Mouse (Mus musculus) embryonic facial prominence, embryonic 12.5 days (tissue): ENCODE data around the gene Celf1. TPM values are rescaled to one million over a fixed set of nuclear protein-coding genes. Genes with fewer than 3 reads are reported as not detected.
"Not testable (repeated sequence)": the region's sequence is repeated elsewhere in the genome, so short reads cannot be mapped to it uniquely, and the experiment has no call there.

Experiments
- ATAC-seq: fragments of 200-750 bp; cut with Nextera tagmentation; 2 replicates; pipeline ENCODE4 v1.8.0; 2017; ENCODE audit not compliant: insufficient number of reproducible peaks, insufficient read depth, low FRiP score, low TSS enrichment
- H3K27ac ChIP-seq: fragments of 300-500 bp; sonication (generic); 2 replicates; pipeline ENCODE4 v1.5.1; 2016; ENCODE audit warnings: mild to moderate bottlenecking
- H3K27me3 ChIP-seq: fragments of 300-500 bp; sonication (generic); 2 replicates; pipeline ENCODE4 v1.6.1; 2016; ENCODE audit warnings: mild to moderate bottlenecking, moderate library complexity
- H3K36me3 ChIP-seq: fragments of 300-500 bp; sonication (generic); 2 replicates; pipeline ENCODE4 v1.6.1; 2016; ENCODE audit warnings: mild to moderate bottlenecking
- H3K4me1 ChIP-seq: fragments of 300-500 bp; sonication (generic); 2 replicates; pipeline ENCODE4 v1.6.1; 2016
- H3K4me2 ChIP-seq: fragments of 300-500 bp; sonication (generic); replicated peaks from 2 replicates; pipeline ENCODE4 v1.6.1; 2016; ENCODE audit warnings: mild to moderate bottlenecking, moderate library complexity
- H3K4me3 ChIP-seq: fragments of 300-500 bp; sonication (generic); 2 replicates; pipeline ENCODE4 v1.5.1; 2016; ENCODE audit warnings: mild to moderate bottlenecking
- H3K9ac ChIP-seq: fragments of 300-500 bp; sonication (generic); 2 replicates; pipeline ENCODE4 v1.6.1; 2016; ENCODE audit warnings: mild to moderate bottlenecking, moderate library complexity
- H3K9me3 ChIP-seq: fragments of 300-500 bp; sonication (generic); 2 replicates; pipeline ENCODE4 v1.6.1; 2016; ENCODE audit warnings: mild to moderate bottlenecking, moderate library complexity
- WGBS: fragments of 180-500 bp; shearing (Covaris S2); methylation state at CpG from one replicate; pipeline ENCODE4 v1.1.7; 2016; 5-methylcytosine and 5-hydroxymethylcytosine counted together
- polyA plus RNA-seq: library from polyadenylated mRNA; unstranded; fragments of >200 nt; fragmentation: Nextera tagmentation; extraction: Ambion mirVana; gene quantifications from 2 replicates; pipeline ENCODE4 v1.2.1, GENCODE M21; 2016

Celf1 gene
- polyA plus RNA-seq, 1 experiment from 2014 or later = 116 TPM

DNA sequence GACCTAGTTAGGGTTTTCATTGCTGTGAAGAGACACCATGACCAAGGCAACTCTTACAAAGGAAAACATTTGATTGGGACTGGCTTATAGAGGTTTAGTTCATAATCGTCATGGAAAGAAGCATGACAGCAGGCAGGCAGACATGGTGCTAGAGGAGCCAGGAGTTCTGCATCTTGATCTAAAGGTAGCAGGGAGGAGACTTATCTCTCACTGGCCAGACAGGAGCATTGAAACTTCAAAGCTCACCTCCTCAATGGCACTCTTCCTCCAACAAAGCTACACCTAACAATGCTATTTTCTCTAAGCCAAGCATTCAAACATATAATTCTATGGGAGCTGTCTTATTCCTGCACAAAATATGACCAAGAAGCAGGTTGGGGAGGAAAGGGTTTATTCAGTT lies 86.3 kb downstream of the Celf1 start:
- Histone ChIP-seq H3K4me2 (no peak overlapping the region), H3K27ac (no peak overlapping the region), H3K36me3 (peaks cover 2% of the 10 kb centered on the region; the same call in 1 of the 2 replicates), H3K9ac (no peak overlapping the region), H3K4me1 (no peaks in the 10 kb centered on the region), H3K9me3 (no peaks in the 10 kb centered on the region), H3K4me3 (no peak overlapping the region), H3K27me3 (no peaks in the 10 kb centered on the region)
- no peak for ATAC-seq
- 86% methylated on average over 1 of the region's 1 CpGs for WGBS

DNA sequence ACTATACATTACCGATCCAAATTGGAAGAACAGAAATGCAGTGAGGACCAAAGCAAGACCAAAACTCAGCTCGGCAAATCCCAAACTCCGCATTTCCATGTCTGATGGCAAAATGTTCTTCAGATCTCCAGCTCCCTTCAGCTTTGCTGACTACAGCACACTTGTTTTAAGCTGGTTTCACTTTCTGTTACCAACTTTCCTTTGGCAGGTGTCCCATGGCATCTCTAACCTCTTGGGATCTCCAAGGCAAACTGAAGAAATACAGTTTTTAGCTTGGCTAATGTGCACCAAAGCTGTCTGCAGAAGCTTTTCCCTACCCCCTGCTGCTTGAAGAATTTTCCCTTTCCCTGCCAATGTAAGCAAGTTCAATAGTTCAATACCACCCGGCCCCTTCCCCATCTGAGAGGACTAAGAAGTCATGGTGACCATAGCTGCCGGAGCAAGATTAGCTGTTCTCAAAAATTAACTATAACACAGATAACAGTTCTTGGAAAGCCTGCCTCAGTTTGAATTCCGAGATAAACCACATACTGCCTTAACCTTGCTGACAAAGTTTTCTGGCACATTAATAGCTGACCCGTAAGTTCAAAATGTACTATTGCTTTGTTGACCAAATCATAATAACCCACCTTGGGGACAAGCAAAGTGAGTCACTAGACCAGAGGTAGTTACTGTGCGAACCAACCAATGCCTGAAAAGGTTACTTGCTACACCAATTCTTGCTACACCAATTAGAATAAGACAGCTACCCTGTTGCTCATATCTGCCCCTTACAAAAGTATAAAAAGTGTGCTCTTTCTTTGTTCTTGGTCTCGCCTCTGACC lies 87.4 kb downstream of the Celf1 start:
- no peaks in the 10 kb centered on the region for H3K4me1 ChIP-seq
- no peak overlapping the region for H3K4me2 ChIP-seq
- no peak overlapping the region for H3K27ac ChIP-seq
- 87% methylated on average over 9 of the region's 9 CpGs for WGBS
- no peaks in the 10 kb centered on the region for H3K27me3 ChIP-seq
- no peaks in the 10 kb centered on the region for H3K9me3 ChIP-seq
- no peak for ATAC-seq
- no peaks in the 10 kb centered on the region for H3K36me3 ChIP-seq
- no peak overlapping the region for H3K9ac ChIP-seq
- no peak overlapping the region for H3K4me3 ChIP-seq

DNA sequence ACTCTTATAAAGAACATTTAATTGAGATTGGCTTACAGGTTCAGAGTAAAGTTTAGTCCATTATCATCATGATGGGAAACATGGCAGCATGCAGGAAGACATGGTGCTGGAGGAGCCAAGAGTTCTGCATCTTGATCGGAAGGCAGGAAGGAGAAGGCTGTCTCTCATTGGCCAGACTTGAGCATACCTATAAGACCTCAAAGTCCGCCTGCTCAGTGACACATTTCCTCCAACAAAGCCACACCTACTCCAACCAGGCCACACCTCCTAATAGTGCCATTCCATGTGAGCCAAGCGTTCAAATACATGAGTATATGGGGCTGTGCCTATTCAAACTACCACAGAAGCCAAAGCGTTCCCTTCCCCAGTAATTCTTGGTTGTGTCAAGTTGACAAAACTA lies 91.0 kb downstream of the Celf1 start:
- ATAC-seq = no peak

DNA sequence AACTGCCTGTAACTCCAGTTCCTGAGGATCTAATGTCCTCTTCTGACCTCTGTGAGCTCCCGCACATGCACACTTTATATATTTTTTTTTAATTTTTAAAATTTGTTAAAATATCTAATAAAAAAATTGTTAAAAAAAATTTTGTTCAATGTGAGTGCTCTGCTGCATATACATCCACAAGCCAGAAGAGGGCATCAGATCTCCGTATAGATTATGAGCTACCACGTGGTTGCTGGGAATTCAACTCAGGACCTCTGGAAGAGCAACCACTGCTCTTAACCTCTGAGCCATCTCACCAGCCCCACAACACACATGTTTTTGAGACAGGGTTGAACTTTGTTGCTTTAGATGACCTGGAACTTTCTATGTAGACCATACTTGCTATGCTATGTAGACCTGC lies 92.8 kb downstream of the Celf1 start:
- Histone ChIP-seq H3K9ac (no peak overlapping the region), H3K36me3 (no peaks in the 10 kb centered on the region), H3K27me3 (no peaks in the 10 kb centered on the region), H3K27ac (no peak overlapping the region), H3K4me3 (no peak overlapping the region), H3K4me1 (no peaks in the 10 kb centered on the region), H3K9me3 (no peaks in the 10 kb centered on the region), H3K4me2 (no peak overlapping the region)
- 17% methylated on average over 3 of the region's 3 CpGs for WGBS
- no peak for ATAC-seq

More for the DNA sequence above, 91.0 kb downstream of the Celf1 start:
- H3K9me3 ChIP-seq = no peaks in the 10 kb centered on the region
- H3K9ac ChIP-seq = no peak overlapping the region
- no peaks in the 10 kb centered on the region for H3K4me1 ChIP-seq
- H3K27me3 ChIP-seq = no peaks in the 10 kb centered on the region
- H3K4me3 ChIP-seq = no peak overlapping the region
- 82% methylated on average over 4 of the region's 4 CpGs for WGBS
- H3K27ac ChIP-seq = no peak overlapping the region
- H3K36me3 ChIP-seq = no peaks in the 10 kb centered on the region
- no peak overlapping the region for H3K4me2 ChIP-seq

DNA sequence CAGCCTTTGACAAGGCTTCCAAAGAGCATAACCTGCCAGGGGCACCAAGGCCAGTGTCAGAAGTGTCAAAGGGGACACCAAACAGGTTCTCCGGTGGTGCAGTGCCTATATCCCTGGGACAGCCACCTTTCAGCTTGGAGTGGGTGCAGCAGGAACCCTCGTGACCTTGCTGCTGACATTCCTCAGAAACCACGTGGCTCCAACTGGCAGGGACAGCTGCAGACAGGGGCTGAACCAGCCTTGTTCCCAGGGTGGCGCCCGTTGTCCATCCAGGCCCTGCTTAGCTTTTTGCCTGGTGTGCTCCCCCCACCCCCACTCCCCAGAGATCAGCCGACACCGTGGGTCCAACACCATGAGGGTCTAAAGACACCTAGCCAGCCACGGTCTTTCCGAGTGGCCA lies 95.2 kb downstream of the Celf1 start, which contains the start of gene Rapsn:
Gene Rapsn (plus strand): TSS at position 236 of the 400 bp plus-strand sequence.
- Histone ChIP-seq H3K4me1 (no peaks in the 10 kb centered on the region), H3K27ac (no peak within 1 kb of the TSS), H3K9me3 (no peaks in the 10 kb centered on the region), H3K4me2 (no peak within 1 kb of the TSS), H3K4me3 (no peak within 1 kb of the TSS), H3K27me3 (no peaks in the 10 kb centered on the region), H3K36me3 (no peaks in the 10 kb centered on the region), H3K9ac (no peak within 1 kb of the TSS)
- no peak for ATAC-seq
- 67% methylated on average over 9 of the region's 9 CpGs for WGBS

DNA sequence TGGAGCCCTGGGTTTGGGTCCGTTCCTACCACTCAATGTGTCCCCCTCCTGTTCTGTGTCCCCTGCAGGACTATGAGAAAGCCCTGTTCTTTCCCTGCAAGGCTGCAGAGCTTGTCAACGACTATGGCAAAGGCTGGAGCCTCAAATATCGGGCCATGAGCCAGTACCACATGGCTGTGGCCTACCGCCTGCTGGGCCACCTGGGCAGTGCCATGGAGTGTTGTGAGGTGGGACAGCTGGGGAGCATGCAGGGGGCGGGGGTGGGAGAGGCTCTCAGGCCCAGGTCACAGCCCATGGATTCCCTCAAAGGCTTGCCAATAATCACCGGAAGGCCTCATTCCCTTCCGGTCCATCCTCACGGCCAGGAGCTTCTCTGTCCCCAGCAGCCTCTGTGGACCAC lies 101.6 kb downstream of the Celf1 start:
- WGBS = 83% methylated on average over 8 of the region's 8 CpGs
- no peak for ATAC-seq
- no peak overlapping the region for H3K4me3 ChIP-seq
- H3K27me3 ChIP-seq = no peaks in the 10 kb centered on the region
- no peak overlapping the region for H3K27ac ChIP-seq
- H3K9ac ChIP-seq = no peak overlapping the region
- no peaks in the 10 kb centered on the region for H3K4me1 ChIP-seq
- H3K4me2 ChIP-seq = no peak overlapping the region
- no peaks in the 10 kb centered on the region for H3K9me3 ChIP-seq
- no peaks in the 10 kb centered on the region for H3K36me3 ChIP-seq

DNA sequence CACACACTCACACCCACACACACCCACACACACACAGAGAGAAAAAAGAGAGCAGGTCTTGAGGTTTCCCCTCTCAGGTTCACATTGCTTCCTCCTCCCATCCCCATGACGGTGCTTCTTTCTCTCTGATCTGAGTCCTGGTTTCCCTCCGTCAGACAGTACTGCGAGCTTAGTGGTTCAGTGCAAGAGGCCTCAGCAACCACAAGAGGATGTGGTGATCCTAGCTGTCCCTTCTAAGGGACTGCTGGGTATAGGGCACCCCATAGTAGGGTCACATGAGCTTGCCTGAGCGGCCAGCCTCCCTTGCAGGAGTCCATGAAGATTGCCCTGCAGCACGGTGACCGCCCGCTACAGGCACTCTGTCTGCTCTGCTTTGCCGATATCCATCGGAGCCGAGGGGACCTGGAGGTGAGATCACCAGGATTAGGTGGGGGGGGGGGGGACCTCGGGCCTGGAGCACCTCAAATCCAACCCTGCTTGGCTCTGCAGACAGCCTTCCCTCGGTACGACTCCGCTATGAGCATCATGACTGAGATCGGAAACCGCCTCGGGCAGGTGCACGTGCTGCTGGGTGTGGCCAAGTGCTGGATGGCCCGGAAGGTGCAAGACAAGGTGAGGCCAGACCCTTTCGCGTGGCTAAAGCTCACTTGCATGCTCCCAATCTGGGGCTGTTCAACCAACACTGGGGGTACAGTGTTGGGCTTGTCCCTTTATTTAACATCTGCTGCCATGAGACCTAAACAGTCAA lies 102.6 kb downstream of the Celf1 start:
- no peak overlapping the region for H3K4me3 ChIP-seq
- WGBS = 68% methylated on average over 21 of the region's 21 CpGs
- H3K9me3 ChIP-seq = no peaks in the 10 kb centered on the region
- H3K4me2 ChIP-seq = no peak overlapping the region
- H3K9ac ChIP-seq = no peak overlapping the region
- H3K36me3 ChIP-seq = no peaks in the 10 kb centered on the region
- no peak for ATAC-seq
- H3K27me3 ChIP-seq = no peaks in the 10 kb centered on the region
- no peaks in the 10 kb centered on the region for H3K4me1 ChIP-seq
- no peak overlapping the region for H3K27ac ChIP-seq

DNA sequence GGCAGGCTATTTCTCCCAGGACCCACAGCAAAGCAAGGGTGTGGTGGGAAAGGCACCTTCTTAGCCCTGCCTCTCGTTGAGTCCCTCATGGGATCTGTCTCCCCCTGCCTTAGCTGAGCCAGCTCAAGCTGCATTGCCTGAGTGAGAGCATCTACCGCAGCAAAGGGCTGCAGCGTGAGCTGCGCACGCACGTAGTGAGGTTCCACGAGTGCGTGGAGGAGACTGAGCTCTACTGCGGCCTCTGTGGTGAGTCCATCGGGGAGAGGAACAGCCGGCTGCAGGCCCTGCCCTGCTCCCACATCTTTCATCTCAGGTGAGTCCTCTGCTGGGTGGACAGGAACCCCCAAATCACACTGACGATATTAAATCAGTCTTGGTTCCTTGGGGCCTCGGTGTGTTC lies 104.5 kb downstream of the Celf1 start:
- Histone ChIP-seq H3K27ac (no peak overlapping the region), H3K9me3 (no peaks in the 10 kb centered on the region), H3K4me3 (no peak overlapping the region), H3K4me2 (no peak overlapping the region), H3K36me3 (no peaks in the 10 kb centered on the region), H3K4me1 (no peaks in the 10 kb centered on the region), H3K9ac (no peak overlapping the region), H3K27me3 (no peaks in the 10 kb centered on the region)
- 79% methylated on average over 13 of the region's 13 CpGs for WGBS
- ATAC-seq = no peak

DNA sequence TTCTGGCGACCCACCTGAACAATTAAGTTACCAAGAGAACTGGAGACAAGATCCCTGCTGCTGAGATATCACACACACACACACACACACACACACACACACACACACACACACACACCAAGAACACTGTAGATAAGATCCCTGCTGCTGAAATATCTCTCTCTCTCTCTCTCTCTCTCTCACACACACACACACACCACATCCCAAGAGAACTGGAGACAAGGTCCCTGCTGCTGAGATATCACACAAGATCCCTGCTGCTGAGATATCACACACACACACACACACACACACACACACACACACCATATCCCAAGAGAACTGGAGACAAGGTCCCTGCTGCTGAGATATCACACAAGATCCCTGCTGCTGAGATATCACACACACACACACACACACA lies 105.6 kb downstream of the Celf1 start:
- not testable (repeated sequence) for H3K27me3 ChIP-seq, H3K36me3 ChIP-seq, H3K4me3 ChIP-seq, H3K4me1 ChIP-seq, ATAC-seq, H3K9ac ChIP-seq, H3K4me2 ChIP-seq, H3K27ac ChIP-seq, H3K9me3 ChIP-seq
- 76% methylated on average over 1 of the region's 1 CpGs for WGBS

DNA sequence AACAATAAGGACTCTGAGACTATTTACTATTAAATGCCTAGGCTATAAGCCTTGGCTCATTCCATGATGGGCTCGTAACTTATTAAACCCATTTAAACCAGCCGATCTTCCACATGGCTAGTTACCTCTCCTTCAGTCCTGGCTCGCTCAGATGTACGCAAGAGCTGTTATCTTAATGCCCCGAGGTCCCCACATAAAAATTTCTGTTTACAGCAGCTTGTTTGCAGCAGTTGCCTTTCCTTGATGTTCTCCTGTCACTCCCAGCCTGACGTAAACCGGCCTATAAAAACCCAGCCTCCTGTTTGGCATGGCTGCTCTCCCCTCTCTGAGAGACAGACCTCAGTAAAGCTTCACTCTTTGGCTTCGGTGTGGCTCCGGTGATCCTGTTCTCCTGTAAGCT lies 107.2 kb downstream of the Celf1 start:
- no peaks in the 10 kb centered on the region for H3K4me1 ChIP-seq
- WGBS = 86% methylated on average over 9 of the region's 9 CpGs
- H3K27me3 ChIP-seq = no peaks in the 10 kb centered on the region
- no peaks in the 10 kb centered on the region for H3K9me3 ChIP-seq
- H3K9ac ChIP-seq = no peak overlapping the region
- no peak overlapping the region for H3K4me2 ChIP-seq
- H3K27ac ChIP-seq = no peak overlapping the region
- H3K4me3 ChIP-seq = no peak overlapping the region
- ATAC-seq = no peak
- H3K36me3 ChIP-seq = peaks cover 4% of the 10 kb centered on the region

DNA sequence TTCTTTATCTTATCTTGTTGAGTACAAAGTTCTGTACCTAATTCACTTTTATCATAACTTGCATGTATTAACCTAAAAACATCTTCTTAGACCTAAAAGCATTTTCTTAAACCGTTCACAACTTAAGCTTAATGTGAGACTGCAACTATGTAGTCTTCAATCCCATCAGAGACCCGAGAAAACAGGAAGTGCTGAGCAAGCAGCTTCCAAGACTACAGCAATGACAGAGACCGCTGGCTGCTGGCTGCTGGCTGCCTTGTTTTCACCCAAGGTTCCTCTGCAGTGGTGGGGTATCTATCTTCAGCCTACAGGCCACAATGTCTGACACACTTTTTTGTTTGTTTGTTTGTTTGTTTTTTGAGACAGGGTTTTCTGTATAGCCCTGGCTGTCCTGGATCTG lies 111.7 kb downstream of the Celf1 start:
- WGBS = 75% methylated on average over 3 of the region's 3 CpGs
- Histone ChIP-seq H3K4me3 (no peak overlapping the region), H3K4me1 (peaks cover 11% of the 10 kb centered on the region), H3K27me3 (no peaks in the 10 kb centered on the region), H3K4me2 (no peak overlapping the region), H3K9ac (no peak overlapping the region), H3K27ac (no peak overlapping the region), H3K9me3 (no peaks in the 10 kb centered on the region), H3K36me3 (peaks cover 22% of the 10 kb centered on the region)
- no peak for ATAC-seq

DNA sequence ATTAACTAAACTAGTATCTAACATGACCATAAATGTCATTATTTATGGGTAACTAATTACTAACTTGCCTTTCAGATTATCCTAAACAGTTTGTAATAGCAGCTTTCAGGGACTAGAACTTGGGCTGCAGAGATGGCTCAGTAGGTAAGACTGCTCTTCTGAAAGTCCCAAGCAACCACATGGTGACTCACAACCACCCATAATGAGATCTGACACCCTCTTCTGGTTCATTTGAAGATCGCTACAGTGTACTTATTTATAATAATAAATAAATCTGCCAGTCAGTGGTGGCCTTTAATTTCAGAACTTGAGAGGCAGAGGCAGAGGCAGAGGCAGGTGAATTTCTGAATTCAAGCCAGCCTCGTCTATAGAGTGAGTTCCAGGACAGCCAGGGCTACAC lies 112.6 kb downstream of the Celf1 start:
- ATAC-seq = no peak
- H3K9me3 ChIP-seq = no peaks in the 10 kb centered on the region
- H3K4me1 ChIP-seq = peaks cover 11% of the 10 kb centered on the region
- H3K4me3 ChIP-seq = 0 out of 2 replicates have a peak overlapping the region, but pooled peaks have one; percentile 1
- H3K9ac ChIP-seq = no peak overlapping the region
- peaks cover 31% of the 10 kb centered on the region for H3K36me3 ChIP-seq
- WGBS = 68% methylated on average over 2 of the region's 2 CpGs
- H3K27me3 ChIP-seq = no peaks in the 10 kb centered on the region
- peak overlapping the region; percentile 52 for H3K4me2 ChIP-seq
- no peak overlapping the region for H3K27ac ChIP-seq
